ENCODE assay signal across 26 mouse cellular contexts in the genomic region with DNA sequence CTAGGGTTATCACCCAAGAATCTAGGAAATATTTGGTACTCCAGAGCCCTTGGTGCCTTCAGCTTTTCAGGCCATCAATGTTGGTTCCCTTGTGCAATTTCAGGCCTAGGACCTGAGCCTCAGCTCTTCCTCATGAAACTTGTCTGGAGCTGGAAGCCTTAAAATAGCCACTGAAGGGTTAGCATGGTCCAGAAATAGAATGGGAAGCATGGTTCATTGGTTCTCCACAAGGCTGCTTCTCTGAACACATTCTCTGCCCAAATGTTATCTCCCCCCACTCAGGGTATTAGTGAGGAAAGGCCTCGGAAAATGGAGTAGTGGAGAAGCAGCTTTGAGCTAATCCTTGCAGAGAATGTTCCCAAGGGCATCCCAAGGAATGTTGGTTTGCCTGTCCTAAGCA. TPM values are rescaled to one million over a fixed set of nuclear protein-coding genes. Genes with fewer than 3 reads are reported as not detected.
DNase-seq lines count a peak whose midpoint lies in the region; ATAC-seq lines count a peak whose summit lies in the region.
"Had no signal": no experiment of that assay in that cellular context is flagged by ENCODE, and none has a peak within 500 bp of the region (broad histone marks: within the 10 kb centered on the region; RNA-seq: fewer than 3 reads in every experiment).

No protein-coding gene starts in this region.

- H3K27me3 ChIP-seq in heart, embryonic 10.5 days (ENCODE audit: insufficient read depth, poor library complexity, severe bottlenecking): no peaks in the 10 kb centered on the region
- no peaks in the 10 kb centered on the region for H3K27me3 ChIP-seq in heart, embryonic 13.5 days (replicated peaks)
- H3K27me3 ChIP-seq in heart, embryonic 16.5 days (ENCODE audit: control insufficient read depth, insufficient read depth, low read length): no peaks in the 10 kb centered on the region
- H3K27me3 ChIP-seq in midbrain, embryonic 10.5 days (ENCODE audit: low read depth, poor library complexity, severe bottlenecking): no peaks in the 10 kb centered on the region
- H3K27me3 ChIP-seq in midbrain, embryonic 16.5 days (ENCODE audit: control insufficient read depth, insufficient read depth, low read depth, low read length): no peaks in the 10 kb centered on the region
- H3K27me3 ChIP-seq: embryonic facial prominence, embryonic 12.5 days; embryonic facial prominence, embryonic 15.5 days had no signal

- 44% methylated on average over 1 of the region's 1 CpGs for WGBS in heart, embryonic 10.5 days
- 40% methylated on average over 1 of the region's 1 CpGs for WGBS in heart, embryonic 13.5 days
- WGBS in heart, embryonic 16.5 days: 55% methylated on average over 1 of the region's 1 CpGs
- 71% methylated on average over 1 of the region's 1 CpGs for whole genome bisulfite sequencing in midbrain, embryonic 10.5 days
- 59% methylated on average over 1 of the region's 1 CpGs for WGBS in midbrain, embryonic 16.5 days

- DNase-seq in heart, embryonic 10.5 days (ENCODE audit: low spot score): no peak
- DNase-seq in heart, adult 11 months: no peak
- no peak for DNase-seq in heart, postnatal 4 days
- no peak for DNase-seq in heart, postnatal 14 days
- peak; percentile 10 for DNase-seq in midbrain, embryonic 10.5 days (ENCODE audit: low spot score)
- DNase-seq: adrenal gland, adult 2 months; adrenal gland, postnatal 14 days; cerebellum, adult 11 months; cerebellum, adult 2 months; cerebellum, adult 9-11 months; cerebellum, postnatal 25 days; forebrain, postnatal 0 days; gastrocnemius, postnatal 36 days; kidney, adult 18-20 months; kidney, adult 9 months had no signal

- H3K9me3 ChIP-seq in heart, embryonic 10.5 days: no peaks in the 10 kb centered on the region
- no peaks in the 10 kb centered on the region for H3K9me3 ChIP-seq in heart, embryonic 13.5 days
- H3K9me3 ChIP-seq in heart, embryonic 16.5 days (replicated peaks; ENCODE audit: control insufficient read depth, low read length): no peaks in the 10 kb centered on the region
- H3K9me3 ChIP-seq in midbrain, embryonic 10.5 days (replicated peaks): no peaks in the 10 kb centered on the region
- H3K9me3 ChIP-seq in midbrain, embryonic 16.5 days (replicated peaks; ENCODE audit: control insufficient read depth, low read length, poor library complexity, severe bottlenecking): no peaks in the 10 kb centered on the region
- H3K9me3 ChIP-seq: embryonic facial prominence, embryonic 12.5 days; embryonic facial prominence, embryonic 15.5 days had no signal

- peaks cover 32% of the 10 kb centered on the region for H3K4me1 ChIP-seq in heart, embryonic 10.5 days
- H3K4me1 ChIP-seq in heart, embryonic 13.5 days: peaks cover 41% of the 10 kb centered on the region
- H3K4me1 ChIP-seq in heart, embryonic 16.5 days (ENCODE audit: control insufficient read depth, insufficient read depth, low read length): peaks cover 26% of the 10 kb centered on the region
- H3K4me1 ChIP-seq in midbrain, embryonic 10.5 days: peaks cover 5% of the 10 kb centered on the region; the same call in 1 of the 2 replicates
- no peaks in the 10 kb centered on the region for H3K4me1 ChIP-seq in midbrain, embryonic 16.5 days (ENCODE audit: control insufficient read depth, insufficient read depth, low read length)
- H3K4me1 ChIP-seq: embryonic facial prominence, embryonic 12.5 days; embryonic facial prominence, embryonic 15.5 days had no signal

- no peak for ATAC-seq in heart, embryonic 13.5 days (ENCODE audit: extremely low read depth, insufficient number of reproducible peaks, low FRiP score, low TSS enrichment)
- 0 out of 2 replicates have a peak, but pooled peaks have one; percentile 53 for ATAC-seq in heart, embryonic 16.5 days (replicated peaks; ENCODE audit: extremely low read depth, insufficient read depth, low FRiP score)
- ATAC-seq in midbrain, embryonic 16.5 days: no peak
- ATAC-seq: CD4-positive, CD25-positive, alpha-beta regulatory T cell, adult 4 months; forebrain, embryonic 14.5 days; forebrain, postnatal 0 days; hindbrain, postnatal 0 days; inflammation-experienced regulatory T-cells, adult 6 months; intestine, embryonic 16.5 days had no signal

- intact Hi-C loops in heart, postnatal 14 days (cut with DNase I): no loop called here

- H3K27ac ChIP-seq in heart, embryonic 10.5 days: peak overlapping the region; percentile 83
- H3K27ac ChIP-seq in heart, embryonic 13.5 days (replicated peaks): peak overlapping the region; percentile 93
- peak overlapping the region; percentile 84 for H3K27ac ChIP-seq in heart, embryonic 16.5 days (ENCODE audit: low read length)
- H3K27ac ChIP-seq in midbrain, embryonic 10.5 days (replicated peaks): no peak overlapping the region
- H3K27ac ChIP-seq in midbrain, embryonic 16.5 days (ENCODE audit: low read length): no peak overlapping the region
- H3K27ac ChIP-seq: embryonic facial prominence, embryonic 12.5 days; embryonic facial prominence, embryonic 15.5 days; hindbrain, embryonic 14.5 days; hindbrain, postnatal 0 days had no signal

- peaks cover 99% of the 10 kb centered on the region for H3K36me3 ChIP-seq in heart, embryonic 10.5 days
- H3K36me3 ChIP-seq in heart, embryonic 13.5 days: peaks cover 100% of the 10 kb centered on the region
- peaks cover 78% of the 10 kb centered on the region for H3K36me3 ChIP-seq in heart, embryonic 16.5 days (ENCODE audit: control insufficient read depth, insufficient read depth)
- H3K36me3 ChIP-seq in midbrain, embryonic 10.5 days: peaks cover 100% of the 10 kb centered on the region
- peaks cover 51% of the 10 kb centered on the region for H3K36me3 ChIP-seq in midbrain, embryonic 16.5 days (ENCODE audit: control insufficient read depth, insufficient read depth, low read length)

- peak overlapping the region; percentile 1; the same call in 1 of the 2 replicates for H3K4me3 ChIP-seq in heart, embryonic 10.5 days
- H3K4me3 ChIP-seq in heart, embryonic 13.5 days: no peak overlapping the region
- H3K4me3 ChIP-seq in heart, embryonic 16.5 days (ENCODE audit: low read length): no peak overlapping the region
- H3K4me3 ChIP-seq in midbrain, embryonic 10.5 days: no peak overlapping the region
- H3K4me3 ChIP-seq in midbrain, embryonic 16.5 days (ENCODE audit: low read depth, low read length): no peak overlapping the region
- H3K4me3 ChIP-seq: embryonic facial prominence, embryonic 12.5 days; embryonic facial prominence, embryonic 15.5 days had no signal

- peak overlapping the region; percentile 39 for H3K4me2 ChIP-seq in heart, embryonic 13.5 days
- peak overlapping the region; percentile 20; the same call in 1 of the 2 replicates for H3K4me2 ChIP-seq in heart, embryonic 16.5 days (ENCODE audit: low read depth, low read length)
- H3K4me2 ChIP-seq in midbrain, embryonic 16.5 days (ENCODE audit: low read length): no peak overlapping the region
- H3K4me2 ChIP-seq: embryonic facial prominence, embryonic 12.5 days; embryonic facial prominence, embryonic 15.5 days; hindbrain, embryonic 14.5 days had no signal

- H3K9ac ChIP-seq in heart, embryonic 13.5 days: peak overlapping the region; percentile 55
- peak overlapping the region; percentile 6; the same call in 1 of the 2 replicates for H3K9ac ChIP-seq in heart, embryonic 16.5 days (ENCODE audit: low read length)
- no peak overlapping the region for H3K9ac ChIP-seq in midbrain, embryonic 16.5 days (ENCODE audit: low read depth, low read length)
- H3K9ac ChIP-seq: embryonic facial prominence, embryonic 12.5 days; embryonic facial prominence, embryonic 15.5 days; forebrain, postnatal 0 days; hindbrain, embryonic 14.5 days had no signal

RNA-seq across cellular contexts. Expression of a gene that starts 9.6 kb away (rescaled TPM):
- 4.5 and 7.2 TPM in 2 replicates for polyA plus RNA-seq in heart, embryonic 10.5 days (2016; fragmentation: Nextera tagmentation; extraction: Ambion mirVana)
- 5.4 and 6.4 TPM in 2 replicates for polyA plus RNA-seq in heart, embryonic 13.5 days (2015; fragmentation: Nextera tagmentation; extraction: Ambion mirVana)
- 1 to 10 TPM; 1.2 to 1.7 TPM for total RNA-seq in heart, postnatal 4 days (2021)
- polyA plus RNA-seq in heart, embryonic 16.5 days (2015; fragmentation: Nextera tagmentation; extraction: Ambion mirVana): 4.3 and 5.2 TPM in 2 replicates
- total RNA-seq in heart, postnatal 14 days (2021): under 1 TPM; 0.29 to 0.55 TPM
- 15.5 and 16.0 TPM in 2 replicates for polyA plus RNA-seq in midbrain, embryonic 10.5 days (2016; fragmentation: Nextera tagmentation; extraction: Ambion mirVana)
- polyA plus RNA-seq in midbrain, embryonic 16.5 days (2015; fragmentation: Nextera tagmentation; extraction: Ambion mirVana): 13.5 and 13.7 TPM in 2 replicates
- polyA plus RNA-seq: CD4-positive, CD25-positive, alpha-beta regulatory T cell, adult 4 months had no signal

RNA-seq across cellular contexts. Expression of a gene that starts 54.4 kb away (rescaled TPM):
- 30.6 and 44.4 TPM in 2 replicates for polyA plus RNA-seq in heart, embryonic 10.5 days (2016; fragmentation: Nextera tagmentation; extraction: Ambion mirVana)
- 21.9 and 24.4 TPM in 2 replicates for polyA plus RNA-seq in heart, embryonic 13.5 days (2015; fragmentation: Nextera tagmentation; extraction: Ambion mirVana)
- 10 to 100 TPM; 53.9 to 54.3 TPM for total RNA-seq in heart, postnatal 4 days (2021)
- 21.1 and 22.9 TPM in 2 replicates for polyA plus RNA-seq in heart, embryonic 16.5 days (2015; fragmentation: Nextera tagmentation; extraction: Ambion mirVana)
- 10 to 100 TPM; 43.1 to 44.9 TPM for total RNA-seq in heart, postnatal 14 days (2021)
- polyA plus RNA-seq in midbrain, embryonic 10.5 days (2016; fragmentation: Nextera tagmentation; extraction: Ambion mirVana): 49.3 and 51.5 TPM in 2 replicates
- 19.5 and 26.8 TPM in 2 replicates for polyA plus RNA-seq in midbrain, embryonic 16.5 days (2015; fragmentation: Nextera tagmentation; extraction: Ambion mirVana)

Comparison
In these comparisons a context has a peak if more than half of its experiments do, and no peak if none do; other contexts are left out.
1. H3K27ac ChIP-seq: peak in heart, embryonic 10.5 days (single experiment), heart, embryonic 13.5 days (single experiment) and heart, embryonic 16.5 days (single experiment); none in midbrain, embryonic 10.5 days (single experiment) and midbrain, embryonic 16.5 days (single experiment).